Mouse (Mus musculus) embryonic fibroblast, embryonic 13.5 days (primary cell): ENCODE measurements at regions not wholly inside any gene's neighbourhood (a gene's known extent, or its start where the extent isn't known, plus 50 kb on each side); places are given as distances from the start of the nearest gene placed in this dataset.

Experiments used
- H3K27ac ChIP-seq: 2 replicates; pipeline ENCODE4 v1.5.1; 2012; ENCODE audit warnings: low read length, control low read depth, inconsistent platforms; ENCODE audit not compliant: insufficient read depth
- H3K4me1 ChIP-seq: 2 replicates; pipeline ENCODE4 v1.6.1; 2011; ENCODE audit warnings: low read length; ENCODE audit not compliant: control insufficient read depth, insufficient read depth
- H3K4me3 ChIP-seq: 2 replicates; pipeline ENCODE4 v1.5.1; 2011; ENCODE audit warnings: mild to moderate bottlenecking, control low read depth, low read length; ENCODE audit not compliant: insufficient read depth
- CTCF ChIP-seq: IDR thresholded peaks from 2 replicates; pipeline ENCODE4 v1.5.1; 2011; ENCODE audit warnings: mild to moderate bottlenecking, control low read depth, low read length, moderate library complexity, borderline replicate concordance; ENCODE audit not compliant: insufficient read depth
- POLR2A ChIP-seq: IDR thresholded peaks from 2 replicates; pipeline ENCODE4 v1.6.1; 2011; ENCODE audit warnings: low read depth, mild to moderate bottlenecking, control low read depth, low read length, moderate library complexity

GRCm38 (mm10) chr3:52499581-52499980, 231.4 kb downstream of the Foxo1 start:
- Histone ChIP-seq H3K4me3 (no peak overlapping the region), H3K27ac (no peak overlapping the region), H3K4me1 (peaks cover 8% of the 10 kb centered on the region; the same call in 1 of the 2 replicates)
- TF ChIP-seq CTCF: no peak
- no peak for TF ChIP-seq POLR2A

GRCm38 (mm10) chr3:52498506-52499228, 230.5 kb downstream of the Foxo1 start:
- TF ChIP-seq CTCF: no peak
- no peak for TF ChIP-seq POLR2A
- H3K4me3 ChIP-seq: no peak overlapping the region

GRCm38 (mm10) chr3:52496965-52497364, 228.8 kb downstream of the Foxo1 start:
- no peak for TF ChIP-seq POLR2A
- TF ChIP-seq CTCF: no peak
- H3K27ac ChIP-seq: no peak overlapping the region
- no peaks in the 10 kb centered on the region for H3K4me1 ChIP-seq

More at GRCm38 (mm10) chr3:52498506-52499228, 230.5 kb downstream of the Foxo1 start:
- peaks cover 8% of the 10 kb centered on the region; the same call in 1 of the 2 replicates for H3K4me1 ChIP-seq
- no peak overlapping the region for H3K27ac ChIP-seq

GRCm38 (mm10) chr3:52495401-52495800, 227.3 kb downstream of the Foxo1 start:
- TF ChIP-seq POLR2A: no peak
- TF ChIP-seq CTCF: no peak
- Histone ChIP-seq H3K27ac (no peak overlapping the region), H3K4me1 (no peaks in the 10 kb centered on the region), H3K4me3 (no peak overlapping the region)

More at GRCm38 (mm10) chr3:52496965-52497364, 228.8 kb downstream of the Foxo1 start:
- H3K4me3 ChIP-seq: no peak overlapping the region

GRCm38 (mm10) chr3:52494924-52495323, 226.8 kb downstream of the Foxo1 start:
- TF ChIP-seq CTCF (no peak), POLR2A (no peak)
- Histone ChIP-seq H3K27ac (no peak overlapping the region), H3K4me1 (no peaks in the 10 kb centered on the region), H3K4me3 (no peak overlapping the region)

- Histone ChIP-seq H3K4me3 (no peak overlapping the region), H3K27ac (no peak overlapping the region), H3K4me1 (no peaks in the 10 kb centered on the region)
- no peak for TF ChIP-seq CTCF
- TF ChIP-seq POLR2A: no peak
These were observed 211.1 kb downstream of the Foxo1 start for GRCm38 (mm10) chr3:52479186-52479585.

GRCm38 (mm10) chr3:52469900-52470299, 201.8 kb downstream of the Foxo1 start:
- Histone ChIP-seq H3K27ac (no peak overlapping the region), H3K4me3 (no peak overlapping the region), H3K4me1 (no peaks in the 10 kb centered on the region)
- TF ChIP-seq CTCF (no peak), POLR2A (no peak)

- no peaks in the 10 kb centered on the region for H3K4me1 ChIP-seq
- no peak overlapping the region for H3K4me3 ChIP-seq
These were observed 201.3 kb downstream of the Foxo1 start for GRCm38 (mm10) chr3:52469397-52469796.

GRCm38 (mm10) chr3:52468326-52468725, 200.2 kb downstream of the Foxo1 start:
- no peak for TF ChIP-seq POLR2A
- TF ChIP-seq CTCF: no peak
- Histone ChIP-seq H3K27ac (no peak overlapping the region), H3K4me1 (0 out of 2 replicates have a peak, but pooled peaks cover 3% of the 10 kb centered on the region), H3K4me3 (no peak overlapping the region)

More at GRCm38 (mm10) chr3:52469397-52469796, 201.3 kb downstream of the Foxo1 start:
- TF ChIP-seq POLR2A: no peak
- no peak for TF ChIP-seq CTCF
- no peak overlapping the region for H3K27ac ChIP-seq

GRCm38 (mm10) chr3:52467876-52468275, 199.7 kb downstream of the Foxo1 start:
- Histone ChIP-seq H3K4me3 (no peak overlapping the region), H3K27ac (no peak overlapping the region), H3K4me1 (0 out of 2 replicates have a peak, but pooled peaks cover 3% of the 10 kb centered on the region)
- TF ChIP-seq CTCF: no peak
- TF ChIP-seq POLR2A: no peak
